ENCODE assay signal across 8 mouse cellular contexts in genomic region chr2:155135092-155135491, GRCm38 (mm10). TPM values are rescaled to one million over a fixed set of nuclear protein-coding genes. Genes with fewer than 3 reads are reported as not detected.
DNase-seq lines count a peak whose midpoint lies in the region; ATAC-seq and TF ChIP-seq lines count a peak whose summit lies in the region.

No protein-coding gene starts in this region.

- WGBS in embryonic facial prominence, embryonic 12.5 days, result 67% methylated on average over 4 of the region's 4 CpGs
- WGBS in intestine, postnatal 0 days, result 49% methylated on average over 4 of the region's 4 CpGs
- 79% methylated on average over 4 of the region's 4 CpGs for WGBS in thymus, adult 2 months

- peak; percentile 19 to 21 for DNase-seq in B cell, adult 2 months
- peak; percentile 40 for DNase-seq in lung, postnatal 36 days
- no peak for DNase-seq in thymus, adult 2 months
- no peak for DNase-seq in thymus, postnatal 14 days
- no peak for DNase-seq in adrenal gland, postnatal 14 days
- DNase-seq in gastrocnemius, postnatal 10 days, result no peak

- peak overlapping the region; percentile 9; the same call in 1 of the 2 replicates for H3K4me3 ChIP-seq in embryonic facial prominence, embryonic 12.5 days
- H3K4me3 ChIP-seq in intestine, postnatal 0 days (ENCODE audit: low read depth, low read length), result no peak overlapping the region; the same call in 1 of the 2 replicates
- H3K4me3 ChIP-seq in thymus, adult 2 months (ENCODE audit: control insufficient read depth, insufficient read depth, low read length), result no peak overlapping the region

- TF ChIP-seq CTCF in intestine, postnatal 0 days (IDR thresholded peaks at IDR 0.05; ENCODE audit: low read depth), result no peak
- TF ChIP-seq CTCF in thymus, adult 2 months (IDR thresholded peaks at IDR 0.05; ENCODE audit: borderline replicate concordance, control insufficient read depth, extremely low read depth, insufficient read depth, low read length, poor library complexity), result no peak

- peaks cover 24% of the 10 kb centered on the region for H3K36me3 ChIP-seq in embryonic facial prominence, embryonic 12.5 days
- H3K36me3 ChIP-seq in intestine, postnatal 0 days (ENCODE audit: control insufficient read depth, insufficient read depth), result peaks cover 20% of the 10 kb centered on the region
- H3K36me3 ChIP-seq in thymus, adult 2 months (ENCODE audit: control insufficient read depth, insufficient read depth, low read length), result peaks cover 23% of the 10 kb centered on the region

- no peak overlapping the region for H3K27ac ChIP-seq in embryonic facial prominence, embryonic 12.5 days
- H3K27ac ChIP-seq in intestine, postnatal 0 days (ENCODE audit: low read depth, low read length), result no peak overlapping the region
- H3K27ac ChIP-seq in thymus, adult 2 months (ENCODE audit: control insufficient read depth, insufficient read depth, low read length), result no peak overlapping the region

- ATAC-seq in embryonic facial prominence, embryonic 12.5 days (ENCODE audit: insufficient number of reproducible peaks, insufficient read depth, low FRiP score, low TSS enrichment), result no peak
- no peak for ATAC-seq in intestine, postnatal 0 days

- H3K9me3 ChIP-seq in embryonic facial prominence, embryonic 12.5 days, result no peaks in the 10 kb centered on the region
- H3K9me3 ChIP-seq in intestine, postnatal 0 days (ENCODE audit: control insufficient read depth), result no peaks in the 10 kb centered on the region

- TF ChIP-seq POLR2A in thymus, adult 2 months (IDR thresholded peaks at IDR 0.05; ENCODE audit: control insufficient read depth, extremely low read depth, insufficient read depth, low read length, poor library complexity), result no peak

- H3K4me1 ChIP-seq in embryonic facial prominence, embryonic 12.5 days, result peaks cover 20% of the 10 kb centered on the region
- H3K4me1 ChIP-seq in intestine, postnatal 0 days (replicated peaks; ENCODE audit: control insufficient read depth, insufficient read depth, low read length), result no peaks in the 10 kb centered on the region
- H3K4me1 ChIP-seq in thymus, adult 2 months (replicated peaks; ENCODE audit: control insufficient read depth, insufficient read depth, low read length), result peaks cover 13% of the 10 kb centered on the region

- peak overlapping the region; percentile 79; the same call in 1 of the 2 replicates for H3K4me2 ChIP-seq in embryonic facial prominence, embryonic 12.5 days (replicated peaks)
- peak overlapping the region; percentile 72 for H3K4me2 ChIP-seq in intestine, postnatal 0 days (replicated peaks; ENCODE audit: low read depth)

- H3K9ac ChIP-seq in embryonic facial prominence, embryonic 12.5 days, result no peak overlapping the region
- H3K9ac ChIP-seq in intestine, postnatal 0 days (ENCODE audit: low read depth, low read length), result no peak overlapping the region

- H3K27me3 ChIP-seq in embryonic facial prominence, embryonic 12.5 days, result no peaks in the 10 kb centered on the region
- H3K27me3 ChIP-seq in intestine, postnatal 0 days (replicated peaks; ENCODE audit: control insufficient read depth, insufficient read depth, low read length), result no peaks in the 10 kb centered on the region
- H3K27me3 ChIP-seq in thymus, adult 2 months (ENCODE audit: control insufficient read depth, insufficient read depth, low read length), result no peaks in the 10 kb centered on the region

RNA-seq across cellular contexts. Expression of gene Itch, which starts 1.8 kb away (rescaled TPM):
- 67.0 and 74.0 TPM in 2 replicates for polyA plus RNA-seq in embryonic facial prominence, embryonic 12.5 days (2016; fragmentation: Nextera tagmentation; extraction: Ambion mirVana)
- 20.3 and 25.4 TPM in 2 replicates for polyA plus RNA-seq in intestine, postnatal 0 days (2015; fragmentation: Nextera tagmentation; extraction: Ambion mirVana)
- polyA plus RNA-seq in thymus, adult 2 months (2012; rRNA removed), result 15.4 and 16.9 TPM in 2 replicates
- total RNA-seq in adrenal gland, postnatal 14 days (2021), result 49.8 and 51.3 TPM in 2 replicates
- 10 to 100 TPM; 25.7 to 33.8 TPM for total RNA-seq in gastrocnemius, postnatal 10 days (2021)

Comparison
In these comparisons a context has a peak if more than half of its experiments do, and no peak if none do; other contexts are left out.
1. DNase-seq: peak in B cell, adult 2 months (2 of 2) and lung, postnatal 36 days (single experiment); none in thymus, adult 2 months (single experiment), thymus, postnatal 14 days (single experiment), adrenal gland, postnatal 14 days (single experiment) and gastrocnemius, postnatal 10 days (single experiment).